Comparison of ENCODE assay signal across 8 mouse cellular contexts in the genomic region with DNA sequence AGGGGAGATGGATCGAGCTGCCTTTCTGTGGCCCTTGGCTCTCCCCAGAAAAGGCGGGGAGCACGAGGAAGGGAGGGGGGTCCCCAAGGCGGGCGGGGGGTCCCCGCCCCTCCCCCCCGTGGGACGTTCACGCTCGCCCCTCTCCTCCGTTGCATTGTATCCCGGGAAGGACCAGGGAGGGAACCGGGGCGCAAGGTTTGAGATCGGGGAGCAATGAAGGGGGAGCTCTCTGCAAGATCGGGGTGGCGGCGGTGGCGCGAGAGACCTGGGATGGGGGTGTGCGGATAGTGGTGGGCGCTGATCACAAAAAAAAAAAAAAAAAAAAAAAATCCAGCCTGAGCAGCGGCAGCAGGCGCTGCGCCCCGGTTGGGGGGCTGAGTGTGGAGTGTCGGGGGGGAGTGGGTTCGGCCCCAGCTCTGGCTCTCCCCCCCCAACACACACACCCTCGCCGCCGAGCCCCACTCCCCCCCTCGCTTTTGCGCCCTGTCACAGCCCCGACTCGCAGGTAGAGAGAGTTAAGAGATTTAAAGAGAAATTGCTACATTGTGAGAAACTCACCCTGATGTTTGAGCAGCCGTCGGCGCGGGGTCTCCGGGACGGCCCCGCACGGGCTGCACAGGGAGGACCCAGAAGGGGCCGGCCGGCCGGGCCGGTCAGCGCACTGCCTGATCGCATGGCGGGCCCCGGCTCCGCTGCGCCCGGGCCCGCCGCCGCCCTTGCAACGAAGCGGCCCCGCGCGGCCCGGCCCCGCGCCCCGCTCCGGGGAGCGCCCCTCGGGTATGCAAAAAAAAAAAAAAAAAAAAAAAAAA. TPM values are rescaled to one million over a fixed set of nuclear protein-coding genes. Genes with fewer than 3 reads are reported as not detected.
DNase-seq lines count a peak whose midpoint lies in the region; ATAC-seq and TF ChIP-seq lines count a peak whose summit lies in the region.

Gene Bicra (minus strand): TSS at position 584 of the 809 bp plus-strand sequence.

- DNase-seq in c-Kit-positive CD71-positive TER-119-positive erythroid progenitor cells, embryonic 14.5 days (ENCODE audit: low spot score): peak; percentile 76
- DNase-seq in heart, postnatal 36 days: peak; percentile 84 to 87
- DNase-seq in layer of hippocampus, adult 9-10 months (ENCODE audit: low spot score): peak; percentile 56
- DNase-seq in ovary, postnatal 36 days (ENCODE audit: low spot score): peak; percentile 88
- peak; percentile 88 for DNase-seq in thymus, postnatal 14 days

- H3K27me3 ChIP-seq in E14TG2a.4 (ENCODE audit: insufficient read depth, low read length): no peaks in the 10 kb centered on the region
- H3K27me3 ChIP-seq in forebrain, embryonic 16.5 days (replicated peaks; ENCODE audit: control insufficient read depth, insufficient read depth, low read length): no peaks in the 10 kb centered on the region
- no peaks in the 10 kb centered on the region for H3K27me3 ChIP-seq in lung, embryonic 16.5 days (ENCODE audit: control insufficient read depth, insufficient read depth, low read depth, low read length)

- H3K4me1 ChIP-seq in E14TG2a.4 (replicated peaks; ENCODE audit: low read depth, low read length): peaks cover 78% of the 10 kb centered on the region
- H3K4me1 ChIP-seq in forebrain, embryonic 16.5 days (replicated peaks; ENCODE audit: control insufficient read depth, insufficient read depth, low read length): peaks cover 48% of the 10 kb centered on the region
- peaks cover 48% of the 10 kb centered on the region for H3K4me1 ChIP-seq in lung, embryonic 16.5 days (replicated peaks; ENCODE audit: control insufficient read depth, insufficient read depth, low read length)

- TF ChIP-seq CTCF in E14TG2a.4 (conservative IDR thresholded peaks at IDR 0.05; ENCODE audit: low read length): no peak

- peak within 1 kb of the TSS; percentile 83 for H3K4me2 ChIP-seq in forebrain, embryonic 16.5 days (ENCODE audit: low read length)
- peak within 1 kb of the TSS; percentile 77 for H3K4me2 ChIP-seq in lung, embryonic 16.5 days (ENCODE audit: low read depth, low read length)

- H3K36me3 ChIP-seq in E14TG2a.4 (ENCODE audit: insufficient read depth, low read length): peaks cover 23% of the 10 kb centered on the region
- no peaks in the 10 kb centered on the region for H3K36me3 ChIP-seq in forebrain, embryonic 16.5 days (ENCODE audit: control insufficient read depth, insufficient read depth)
- H3K36me3 ChIP-seq in lung, embryonic 16.5 days (ENCODE audit: control insufficient read depth, insufficient read depth, low read length): no peaks in the 10 kb centered on the region

- peak; percentile 66 for ATAC-seq in forebrain, embryonic 16.5 days
- ATAC-seq in lung, embryonic 16.5 days (ENCODE audit: low read depth): peak; percentile 72

- H3K9ac ChIP-seq in forebrain, embryonic 16.5 days (replicated peaks; ENCODE audit: low read depth, low read length): peak within 1 kb of the TSS; percentile 98
- peak within 1 kb of the TSS; percentile 90 for H3K9ac ChIP-seq in lung, embryonic 16.5 days (ENCODE audit: low read length)

- intact Hi-C loops in heart, postnatal 36 days (cut with DNase I): loop anchor here (2.0 kb wide), 1 partner anchor 27 kb away; no protein-coding TSS in a partner anchor

- no peaks in the 10 kb centered on the region for H3K9me3 ChIP-seq in E14TG2a.4 (ENCODE audit: low read length)
- no peaks in the 10 kb centered on the region for H3K9me3 ChIP-seq in forebrain, embryonic 16.5 days (ENCODE audit: control insufficient read depth, low read length)
- H3K9me3 ChIP-seq in lung, embryonic 16.5 days (ENCODE audit: control insufficient read depth, low read length): no peaks in the 10 kb centered on the region

- peak within 1 kb of the TSS; percentile 99 for H3K27ac ChIP-seq in forebrain, embryonic 16.5 days (ENCODE audit: low read length)
- peak within 1 kb of the TSS; percentile 93 for H3K27ac ChIP-seq in lung, embryonic 16.5 days (ENCODE audit: low read length)

- under 1% methylated on average over 34 of the region's 69 CpGs for WGBS in forebrain, embryonic 16.5 days
- WGBS in lung, embryonic 16.5 days: 0% methylated on average over 59 of the region's 69 CpGs

- H3K4me3 ChIP-seq in E14TG2a.4 (replicated peaks; ENCODE audit: low read length): peak within 1 kb of the TSS; percentile 94
- H3K4me3 ChIP-seq in forebrain, embryonic 16.5 days (replicated peaks; ENCODE audit: low read length): peak within 1 kb of the TSS; percentile 84
- H3K4me3 ChIP-seq in lung, embryonic 16.5 days (ENCODE audit: low read length): peak within 1 kb of the TSS; percentile 63

RNA-seq across cellular contexts. Expression of gene Bicra, which starts in this region (rescaled TPM):
- polyA plus RNA-seq in forebrain, embryonic 16.5 days (2015; fragmentation: Nextera tagmentation; extraction: Ambion mirVana): 9.0 and 11.2 TPM in 2 replicates
- total RNA-seq in heart, postnatal 36 days (2021): 1 to 10 TPM; 8.1 to 8.2 TPM
- 5.9 TPM in 2 replicates for polyA plus RNA-seq in lung, embryonic 16.5 days (2015; fragmentation: Nextera tagmentation; extraction: Ambion mirVana)

Comparison
In these comparisons a context has a peak if more than half of its experiments do, and no peak if none do; other contexts are left out.
1. Peak in every context shown above with its lines: DNase-seq, ATAC-seq, H3K4me3 ChIP-seq and H3K27ac ChIP-seq.